Mouse (Mus musculus): ENCODE measurements around the gene Ptk7. TPM values are rescaled to one million over a fixed set of nuclear protein-coding genes. Genes with fewer than 3 reads are reported as not detected.
A peak's percentile ranks its signal among the peaks of the same experiment; 100 is the strongest.
"Not testable (repeated sequence)": the region's sequence is repeated elsewhere in the genome, so short reads cannot be mapped to it uniquely, and the experiment has no call there.

The Ptk7 gene
- polyA plus RNA-seq, 1 experiment from 2014 or later = 65.3 TPM

DNA sequence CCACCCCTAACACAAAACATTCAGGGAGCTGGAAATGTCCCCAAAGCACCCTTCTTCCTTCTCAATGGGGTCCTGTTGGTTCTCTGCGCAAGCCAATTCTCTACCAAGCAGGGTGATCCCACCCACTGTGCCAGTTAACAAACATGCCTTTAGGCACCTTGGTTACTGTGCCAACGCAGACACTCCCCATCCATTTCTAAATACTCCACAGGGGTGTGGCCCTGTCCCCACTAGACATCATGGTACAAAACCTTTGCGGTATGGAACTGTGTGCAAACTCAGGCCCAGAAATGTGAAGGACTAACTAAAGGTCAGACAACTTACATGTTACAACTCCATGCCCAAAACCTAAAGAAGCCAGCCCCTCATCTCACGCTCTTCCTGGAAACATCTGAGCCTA, 36.2 kb downstream of the Ptk7 start:
- Histone ChIP-seq H3K27me3 (ENCODE audit: low read depth, poor library complexity, severe bottlenecking) (no peaks in the 10 kb centered on the region), H3K27ac (replicated peaks) (no peak overlapping the region), H3K4me1 (peaks cover 12% of the 10 kb centered on the region), H3K36me3 (peaks cover 55% of the 10 kb centered on the region), H3K4me3 (no peak overlapping the region), H3K9me3 (replicated peaks) (no peaks in the 10 kb centered on the region)
- 90% methylated on average over 4 of the region's 4 CpGs for WGBS
- DNase-seq (ENCODE audit: low spot score) = no peak

DNA sequence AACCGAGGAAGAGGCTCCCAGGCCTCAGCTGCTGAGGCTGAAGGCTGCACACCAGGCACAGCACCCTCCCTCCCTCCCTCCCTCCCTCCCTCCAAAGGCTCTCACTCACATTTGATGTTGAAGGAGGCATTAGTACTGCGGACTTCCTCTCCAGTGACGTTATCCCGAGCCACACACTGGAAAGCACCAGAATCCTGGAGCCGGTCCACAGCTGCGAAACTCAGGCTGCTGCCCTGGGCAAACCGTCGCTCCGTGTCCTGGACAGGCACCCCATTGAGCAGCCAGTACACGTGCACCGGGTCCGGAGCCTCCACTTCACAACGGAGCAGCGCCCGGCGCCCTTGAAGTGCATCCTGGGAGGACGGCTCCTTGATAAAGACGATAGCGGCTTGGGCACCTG, 37.9 kb downstream of the Ptk7 start:
- H3K27ac ChIP-seq (replicated peaks) = no peak overlapping the region
- H3K27me3 ChIP-seq (ENCODE audit: low read depth, poor library complexity, severe bottlenecking) = no peaks in the 10 kb centered on the region
- no peak overlapping the region for H3K4me3 ChIP-seq
- no peaks in the 10 kb centered on the region for H3K9me3 ChIP-seq (replicated peaks)
- peaks cover 11% of the 10 kb centered on the region for H3K4me1 ChIP-seq
- 91% methylated on average over 19 of the region's 19 CpGs for WGBS
- peaks cover 57% of the 10 kb centered on the region for H3K36me3 ChIP-seq
- no peak for DNase-seq (ENCODE audit: low spot score)

DNA sequence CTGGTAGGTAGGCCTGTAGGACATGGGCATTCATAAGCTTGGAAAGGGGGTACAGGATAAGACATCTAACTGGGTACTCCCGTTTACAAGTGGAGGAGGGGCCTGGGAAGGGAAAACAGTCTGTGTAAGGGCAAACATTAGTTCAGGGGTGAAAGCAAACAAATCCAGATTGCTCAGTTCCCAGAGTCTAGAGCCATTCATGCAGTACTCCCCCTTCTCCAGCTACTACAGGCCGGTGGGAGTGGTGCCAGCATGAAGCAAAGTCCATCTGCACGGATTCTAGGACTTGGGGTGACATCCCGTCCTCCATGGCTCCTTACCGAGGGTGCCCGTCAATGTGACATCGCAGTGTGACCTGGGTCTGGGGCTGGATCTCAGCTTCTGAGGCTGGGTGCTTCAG, 38.9 kb downstream of the Ptk7 start:
- no peaks in the 10 kb centered on the region for H3K9me3 ChIP-seq (replicated peaks)
- no peak for DNase-seq (ENCODE audit: low spot score)
- peaks cover 66% of the 10 kb centered on the region for H3K36me3 ChIP-seq
- no peak overlapping the region for H3K4me3 ChIP-seq
- H3K27me3 ChIP-seq (ENCODE audit: low read depth, poor library complexity, severe bottlenecking) = no peaks in the 10 kb centered on the region
- peaks cover 11% of the 10 kb centered on the region for H3K4me1 ChIP-seq
- no peak overlapping the region for H3K27ac ChIP-seq (replicated peaks)
- 91% methylated on average over 7 of the region's 7 CpGs for WGBS

DNA sequence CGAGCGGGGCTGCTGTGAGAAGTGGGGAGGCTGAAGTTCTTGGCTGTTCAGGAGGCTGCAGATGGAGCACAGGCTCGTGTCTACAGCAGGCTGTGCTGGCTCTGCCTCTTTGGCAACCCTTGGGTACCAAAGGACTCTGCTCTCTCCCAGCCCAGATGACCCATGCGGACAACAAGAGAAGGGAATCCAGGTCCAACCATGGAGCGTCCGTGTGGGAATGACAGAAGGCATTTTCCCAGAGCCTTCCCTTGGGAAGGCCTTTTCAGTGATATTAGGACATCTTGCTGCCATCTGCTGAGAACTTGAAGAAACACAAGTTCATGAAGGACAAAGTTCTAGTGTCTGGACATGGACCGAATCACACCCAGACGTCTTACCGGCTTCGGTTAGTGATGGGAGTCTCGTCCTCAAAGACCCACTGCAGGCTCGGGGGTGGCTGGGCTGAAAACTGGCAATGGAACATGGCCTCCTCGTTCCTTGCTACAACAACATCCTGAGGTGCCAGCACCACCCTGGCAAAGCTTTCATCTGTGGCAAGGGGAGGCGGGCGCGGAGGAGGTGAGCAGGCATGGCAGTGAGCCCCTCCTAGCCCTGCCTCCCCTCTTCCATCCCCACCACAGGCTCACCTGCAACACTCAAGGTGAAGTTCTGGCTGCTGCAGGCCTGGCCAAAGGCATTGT, 39.5 kb downstream of the Ptk7 start:
- no peaks in the 10 kb centered on the region for H3K9me3 ChIP-seq (replicated peaks)
- peaks cover 4% of the 10 kb centered on the region for H3K4me1 ChIP-seq
- no peaks in the 10 kb centered on the region for H3K27me3 ChIP-seq (ENCODE audit: low read depth, poor library complexity, severe bottlenecking)
- no peak overlapping the region for H3K27ac ChIP-seq (replicated peaks)
- H3K36me3 ChIP-seq = peaks cover 72% of the 10 kb centered on the region
- H3K4me3 ChIP-seq = no peak overlapping the region
- no peak for DNase-seq (ENCODE audit: low spot score)
- WGBS = 94% methylated on average over 16 of the region's 16 CpGs

DNA sequence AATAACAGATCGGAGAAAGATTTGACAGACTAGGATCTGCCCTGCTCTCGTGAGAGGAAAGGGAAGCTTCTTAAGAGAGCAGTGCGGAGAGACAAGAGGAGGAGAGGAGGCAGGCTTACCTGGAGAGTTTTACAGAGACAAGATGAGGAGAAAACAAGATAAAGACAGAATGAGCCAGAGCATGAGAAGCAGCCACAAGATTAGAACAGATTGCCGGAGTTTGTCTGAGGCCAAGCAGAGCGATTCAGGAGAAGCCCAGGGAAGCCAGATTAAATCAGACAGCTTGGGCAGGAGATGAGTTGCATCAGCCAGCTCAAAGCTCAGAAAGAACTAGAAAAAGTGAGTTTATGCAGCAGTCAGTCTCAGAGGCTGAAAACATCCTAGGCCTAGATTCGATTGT, 40.4 kb downstream of the Ptk7 start:
- Histone ChIP-seq H3K9me3 (replicated peaks) (no peaks in the 10 kb centered on the region), H3K27ac (replicated peaks) (no peak overlapping the region), H3K4me1 (no peaks in the 10 kb centered on the region), H3K4me3 (no peak overlapping the region), H3K27me3 (ENCODE audit: low read depth, poor library complexity, severe bottlenecking) (no peaks in the 10 kb centered on the region), H3K36me3 (peaks cover 76% of the 10 kb centered on the region)
- 94% methylated on average over 6 of the region's 6 CpGs for WGBS
- DNase-seq (ENCODE audit: low spot score) = no peak

DNA sequence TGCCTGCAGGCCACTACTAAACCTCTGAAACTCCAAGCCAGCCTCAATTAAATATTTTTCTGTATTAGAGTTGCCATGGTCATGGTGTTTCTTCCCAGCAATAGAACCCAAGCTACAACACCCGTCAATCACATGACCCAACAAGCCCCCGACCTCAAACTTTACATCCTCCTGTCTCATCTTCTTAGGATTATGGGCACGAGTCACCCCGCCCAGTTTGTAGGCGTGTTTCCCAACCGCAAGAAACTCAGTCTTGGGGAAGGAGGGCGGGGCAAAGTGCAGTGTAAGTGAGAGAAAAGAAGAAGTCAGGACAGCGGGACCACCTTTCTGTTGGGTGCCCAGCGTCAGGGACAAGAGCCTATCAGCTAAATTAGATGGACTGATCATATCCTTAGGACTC, 41.1 kb downstream of the Ptk7 start:
- H3K4me3 ChIP-seq = no peak overlapping the region
- no peak overlapping the region for H3K27ac ChIP-seq (replicated peaks)
- H3K9me3 ChIP-seq (replicated peaks) = no peaks in the 10 kb centered on the region
- no peaks in the 10 kb centered on the region for H3K27me3 ChIP-seq (ENCODE audit: low read depth, poor library complexity, severe bottlenecking)
- DNase-seq (ENCODE audit: low spot score) = no peak
- peaks cover 76% of the 10 kb centered on the region for H3K36me3 ChIP-seq
- no peaks in the 10 kb centered on the region for H3K4me1 ChIP-seq
- WGBS = 86% methylated on average over 9 of the region's 9 CpGs

DNA sequence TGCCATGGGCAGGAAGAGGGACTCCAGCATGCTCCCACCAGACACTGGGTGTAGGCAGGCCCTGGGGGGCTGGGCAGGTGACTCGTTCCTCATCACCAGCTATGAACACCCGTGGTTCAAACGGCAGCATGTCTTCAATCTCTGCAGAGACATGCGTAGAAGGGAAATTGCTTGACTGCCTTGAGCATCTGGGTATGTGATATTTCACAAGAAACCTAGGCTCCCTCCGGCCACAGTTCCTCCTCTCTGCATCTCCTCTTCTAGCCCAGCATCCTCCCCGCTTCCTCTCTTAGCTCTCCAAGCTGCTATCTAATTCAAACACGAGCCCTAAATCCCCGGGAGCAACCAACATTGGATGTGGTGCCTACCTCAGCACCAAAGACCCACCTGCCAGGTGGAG, 43.0 kb downstream of the Ptk7 start:
- Histone ChIP-seq H3K36me3 (peaks cover 85% of the 10 kb centered on the region), H3K9me3 (replicated peaks) (no peaks in the 10 kb centered on the region), H3K27ac (replicated peaks) (no peak overlapping the region), H3K27me3 (ENCODE audit: low read depth, poor library complexity, severe bottlenecking) (no peaks in the 10 kb centered on the region), H3K4me1 (no peaks in the 10 kb centered on the region), H3K4me3 (no peak overlapping the region)
- WGBS = 96% methylated on average over 8 of the region's 8 CpGs
- no peak for DNase-seq (ENCODE audit: low spot score)

DNA sequence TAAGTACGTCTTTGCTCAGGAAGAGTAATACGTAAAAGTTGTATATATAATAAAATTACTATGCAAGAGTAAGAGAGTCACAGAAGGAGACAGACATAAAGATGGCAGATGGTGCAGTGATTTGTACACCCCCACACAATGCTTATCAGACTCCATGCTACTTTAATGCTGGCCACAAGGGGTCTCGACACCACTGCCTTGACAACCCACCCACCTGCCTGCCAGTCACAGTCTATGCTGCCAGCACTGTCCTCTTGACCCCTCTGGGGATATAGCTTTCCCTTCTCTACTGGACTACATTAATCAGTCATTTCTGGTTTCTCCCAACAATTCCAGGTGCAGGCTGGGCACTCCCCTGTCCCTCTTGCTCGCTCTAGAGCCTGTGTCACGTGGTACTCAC, 50.7 kb downstream of the Ptk7 start:
- Histone ChIP-seq H3K27me3 (ENCODE audit: low read depth, poor library complexity, severe bottlenecking) (no peaks in the 10 kb centered on the region), H3K9me3 (replicated peaks) (no peaks in the 10 kb centered on the region), H3K27ac (replicated peaks) (no peak overlapping the region), H3K4me3 (no peak overlapping the region), H3K4me1 (no peaks in the 10 kb centered on the region), H3K36me3 (peaks cover 90% of the 10 kb centered on the region)
- 88% methylated on average over 5 of the region's 5 CpGs for WGBS
- no peak for DNase-seq (ENCODE audit: low spot score)

DNA sequence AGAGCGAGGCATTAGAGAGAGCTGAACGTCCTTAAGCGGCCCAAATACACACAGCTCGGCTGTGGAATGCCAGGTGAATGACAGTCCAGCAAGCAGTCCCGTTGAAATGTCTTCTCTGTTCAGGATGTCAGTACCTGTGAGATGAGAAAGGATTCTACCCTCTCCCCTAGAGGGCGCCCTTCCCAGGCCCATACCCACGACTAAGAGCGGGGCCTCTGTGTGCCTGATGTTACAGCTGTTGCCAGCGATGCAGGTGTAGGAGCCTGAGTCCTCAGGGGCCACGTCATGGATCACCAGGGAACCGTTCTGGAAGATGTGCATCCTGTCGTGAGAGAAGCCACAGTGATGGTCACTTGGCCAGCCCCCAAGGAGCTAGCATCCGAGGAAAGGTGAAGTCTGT, 53.2 kb downstream of the Ptk7 start:
- Histone ChIP-seq H3K27ac (replicated peaks) (no peak overlapping the region), H3K9me3 (replicated peaks) (no peaks in the 10 kb centered on the region), H3K4me1 (no peaks in the 10 kb centered on the region), H3K4me3 (no peak overlapping the region), H3K36me3 (peaks cover 94% of the 10 kb centered on the region), H3K27me3 (ENCODE audit: low read depth, poor library complexity, severe bottlenecking) (no peaks in the 10 kb centered on the region)
- no peak for DNase-seq (ENCODE audit: low spot score)
- 91% methylated on average over 13 of the region's 13 CpGs for WGBS

DNA sequence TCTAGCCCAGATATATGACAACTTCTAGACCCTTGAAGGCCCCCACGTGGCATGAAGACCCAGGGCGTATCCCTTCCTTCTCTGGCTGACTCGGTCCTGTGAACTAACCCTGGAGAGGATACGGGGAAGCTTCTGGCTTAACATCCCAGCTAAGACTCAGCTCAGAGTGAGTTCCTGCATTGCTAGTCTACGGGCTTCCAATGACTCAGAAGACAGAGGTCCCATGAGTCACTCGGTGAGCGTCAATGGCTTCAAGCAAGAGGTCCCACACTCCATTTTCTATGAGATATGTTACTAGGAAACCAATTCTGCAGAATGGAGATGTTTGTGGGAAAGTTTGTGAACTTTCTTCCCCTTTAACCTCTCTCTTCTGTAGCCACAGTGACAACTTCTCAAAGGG, 54.8 kb downstream of the Ptk7 start:
- DNase-seq (ENCODE audit: low spot score) = no peak
- no peak overlapping the region for H3K27ac ChIP-seq (replicated peaks)
- H3K4me1 ChIP-seq = no peaks in the 10 kb centered on the region
- no peaks in the 10 kb centered on the region for H3K27me3 ChIP-seq (ENCODE audit: low read depth, poor library complexity, severe bottlenecking)
- H3K4me3 ChIP-seq = no peak overlapping the region
- 97% methylated on average over 7 of the region's 7 CpGs for WGBS
- H3K36me3 ChIP-seq = peaks cover 94% of the 10 kb centered on the region
- H3K9me3 ChIP-seq (replicated peaks) = no peaks in the 10 kb centered on the region

DNA sequence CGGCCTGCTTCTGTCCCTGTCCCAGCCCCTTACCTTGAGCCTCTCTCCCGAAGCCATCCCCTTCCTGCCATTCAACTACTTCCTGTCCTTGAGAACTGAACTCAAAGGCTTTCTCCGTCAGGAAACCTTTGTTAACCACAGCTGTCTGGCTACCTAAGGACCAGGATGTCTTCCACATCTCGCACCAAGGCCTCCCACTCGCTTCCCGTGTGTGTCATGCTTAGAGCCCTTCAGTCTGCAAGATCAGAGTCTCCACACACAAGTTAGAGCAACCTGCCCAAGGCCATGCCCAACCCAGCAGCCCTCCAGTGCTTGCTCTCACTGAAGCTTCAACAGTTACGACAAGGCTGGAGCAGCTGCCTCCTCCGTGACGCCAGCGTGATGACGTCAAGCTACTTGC, 58.3 kb downstream of the Ptk7 start:
- no peak overlapping the region for H3K27ac ChIP-seq (replicated peaks)
- no peaks in the 10 kb centered on the region for H3K27me3 ChIP-seq (ENCODE audit: low read depth, poor library complexity, severe bottlenecking)
- WGBS = 91% methylated on average over 11 of the region's 11 CpGs
- H3K36me3 ChIP-seq = peaks cover 96% of the 10 kb centered on the region
- H3K4me3 ChIP-seq = no peak overlapping the region
- no peaks in the 10 kb centered on the region for H3K9me3 ChIP-seq (replicated peaks)
- no peaks in the 10 kb centered on the region for H3K4me1 ChIP-seq
- no peak for DNase-seq (ENCODE audit: low spot score)

DNA sequence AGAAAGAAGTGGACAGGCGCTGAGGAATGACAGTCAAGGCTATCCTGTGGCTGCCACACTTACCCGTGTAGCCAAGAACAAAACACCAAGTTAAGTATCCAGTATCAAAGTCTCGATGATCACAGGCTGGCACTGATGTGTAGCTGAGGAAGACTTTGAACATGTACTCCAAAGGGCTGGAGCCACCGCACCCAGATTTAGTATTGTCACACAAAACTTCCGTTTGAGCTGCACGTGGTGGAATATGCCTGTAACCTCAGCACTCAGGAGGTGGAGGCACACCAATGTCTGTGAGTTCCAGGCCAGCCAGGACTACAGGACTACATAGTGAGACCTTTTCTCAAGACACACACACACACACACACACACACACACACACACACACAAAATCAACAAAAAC, 70.2 kb downstream of the Ptk7 start:
- no peak overlapping the region for H3K4me3 ChIP-seq
- 95% methylated on average over 6 of the region's 6 CpGs for WGBS
- peaks cover 26% of the 10 kb centered on the region for H3K4me1 ChIP-seq
- no peak overlapping the region for H3K27ac ChIP-seq (replicated peaks)
- H3K36me3 ChIP-seq = peaks cover 10% of the 10 kb centered on the region
- no peaks in the 10 kb centered on the region for H3K9me3 ChIP-seq (replicated peaks)
- DNase-seq (ENCODE audit: low spot score) = no peak
- peaks cover 5% of the 10 kb centered on the region; the same call in 1 of the 2 replicates for H3K27me3 ChIP-seq (ENCODE audit: low read depth, poor library complexity, severe bottlenecking)

DNA sequence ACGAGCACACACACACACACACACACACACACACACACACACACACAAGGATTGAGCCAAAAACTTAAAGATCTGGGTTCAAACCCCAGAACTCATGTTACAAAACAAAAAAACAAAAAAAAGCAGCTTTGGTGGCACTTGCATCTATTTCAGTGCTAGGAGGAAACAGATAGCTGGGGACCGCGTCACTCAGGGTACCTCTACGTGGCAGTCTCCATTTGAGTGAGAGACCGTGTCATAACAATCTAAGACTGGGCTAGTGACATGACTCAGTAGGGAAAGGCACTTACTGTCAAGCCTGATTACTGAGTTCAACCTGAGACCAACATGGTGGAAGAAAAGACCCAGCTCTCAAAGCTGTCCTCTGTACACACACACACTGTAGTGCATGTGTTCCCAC, 71.2 kb downstream of the Ptk7 start:
- DNase-seq (ENCODE audit: low spot score) = no peak
- WGBS = 87% methylated on average over 5 of the region's 5 CpGs
- H3K27me3 ChIP-seq (ENCODE audit: low read depth, poor library complexity, severe bottlenecking) = peaks cover 13% of the 10 kb centered on the region; the same call in 1 of the 2 replicates

DNA sequence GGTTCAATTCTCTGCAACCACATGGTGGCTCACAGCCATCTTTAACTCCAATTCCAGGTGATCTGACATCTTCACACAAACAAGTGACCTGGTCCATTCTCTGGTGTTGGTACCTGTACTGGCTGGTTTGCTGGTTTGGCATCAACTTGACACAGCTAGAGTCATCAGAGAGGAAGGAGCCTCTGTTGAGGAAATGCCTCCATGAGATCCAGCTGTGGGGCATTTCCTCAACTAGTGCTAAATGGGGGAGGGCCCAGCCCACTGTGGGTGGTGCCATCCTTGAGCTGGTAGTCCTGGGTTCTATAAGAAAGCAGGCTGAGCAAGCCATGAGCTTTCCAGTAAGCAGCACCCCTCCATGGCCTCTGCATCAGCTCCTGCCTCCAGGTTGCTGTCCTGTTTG, 72.0 kb downstream of the Ptk7 start:
- H3K4me1 ChIP-seq = peaks cover 44% of the 10 kb centered on the region
- not testable (repeated sequence) for H3K4me3 ChIP-seq; H3K9me3 ChIP-seq (replicated peaks); H3K36me3 ChIP-seq; DNase-seq (ENCODE audit: low spot score)
- peak overlapping the region; percentile 98 for H3K27ac ChIP-seq (replicated peaks)
- H3K27me3 ChIP-seq (ENCODE audit: low read depth, poor library complexity, severe bottlenecking) = peaks cover 13% of the 10 kb centered on the region; the same call in 1 of the 2 replicates

More for the DNA sequence above, 71.2 kb downstream of the Ptk7 start:
- no peaks in the 10 kb centered on the region; the same call in 1 of the 2 replicates for H3K36me3 ChIP-seq
- no peak overlapping the region for H3K4me3 ChIP-seq
- H3K9me3 ChIP-seq (replicated peaks) = no peaks in the 10 kb centered on the region
- peaks cover 36% of the 10 kb centered on the region for H3K4me1 ChIP-seq
- H3K27ac ChIP-seq (replicated peaks) = no peak overlapping the region

Measured in midbrain, embryonic 10.5 days (tissue).